9 mouse cellular contexts compared by ENCODE assay signal in the genomic region with DNA sequence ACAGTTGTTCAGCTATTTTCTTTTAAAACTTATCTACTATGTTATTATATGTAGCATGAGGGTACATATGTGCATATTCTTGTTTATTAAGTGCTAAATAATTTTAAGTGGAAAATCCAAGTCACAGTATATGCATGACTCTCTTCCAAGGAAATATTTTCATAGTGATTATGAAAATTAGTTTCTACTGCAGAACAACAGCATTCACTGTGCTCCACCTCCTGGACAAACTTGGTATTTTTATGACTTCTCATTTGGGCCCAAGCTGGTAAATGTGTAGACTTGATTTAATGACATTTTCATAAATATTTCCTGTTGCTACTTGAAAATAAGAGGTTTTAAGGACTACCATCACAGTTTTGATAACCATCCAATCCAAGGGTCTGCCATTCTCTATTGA.
DNase-seq lines count a peak whose midpoint lies in the region; TF ChIP-seq lines count a peak whose summit lies in the region.
"Had no signal": no experiment of that assay in that cellular context is flagged by ENCODE, and none has a peak within 500 bp of the region (broad histone marks: within the 10 kb centered on the region; RNA-seq: fewer than 3 reads in every experiment).

No protein-coding gene starts in this region.

- H3K27ac ChIP-seq in layer of hippocampus, adult 2 months = no peak overlapping the region

- H3K4me3 ChIP-seq in layer of hippocampus, adult 2 months = no peak overlapping the region
- H3K4me3 ChIP-seq: megakaryocyte, embryonic 14.5 days had no signal

- peak; percentile 94 for TF ChIP-seq CTCF in layer of hippocampus, adult 2 months (conservative IDR thresholded peaks at IDR 0.05)

- peak; percentile 11 for DNase-seq in kidney, adult 9 months
- DNase-seq in kidney, adult 11 months = no peak
- peak; percentile 59 for DNase-seq in MN1 (ENCODE audit: low spot score)
- peak; percentile 60 to 80 for DNase-seq in cerebellum, postnatal 10 days
- peak; percentile 39 to 63 for DNase-seq in layer of hippocampus, adult 2 months (ENCODE audit: low spot score in 2 of 2)
- DNase-seq in right cerebral cortex, postnatal 4 days = peak; percentile 13
- no peak for DNase-seq in ovary, postnatal 10 days (ENCODE audit: low spot score)
- no peak for DNase-seq in adrenal gland, adult 18-20 months (ENCODE audit: low spot score in 2 of 2)

Comparison
In these comparisons a context has a peak if more than half of its experiments do, and no peak if none do; other contexts are left out.
1. DNase-seq: peak in kidney, adult 9 months (single experiment), MN1 (single experiment), cerebellum, postnatal 10 days (2 of 2), layer of hippocampus, adult 2 months (2 of 2) and right cerebral cortex, postnatal 4 days (single experiment); none in kidney, adult 11 months (single experiment), ovary, postnatal 10 days (single experiment) and adrenal gland, adult 18-20 months (0 of 2).